Mouse (Mus musculus) stomach, postnatal 0 days (tissue): ENCODE data around the gene Slc9a9.

Experiments
- CTCF ChIP-seq: IDR thresholded peaks from 2 replicates; pipeline ENCODE4 v1.5.1; 2016; ENCODE audit warnings: antibody characterized with exemption, low read depth, mild to moderate bottlenecking, moderate library complexity
- EP300 ChIP-seq: optimal IDR thresholded peaks from 2 replicates; pipeline ENCODE3; 2016; ENCODE audit warnings: antibody characterized with exemption

- TF ChIP-seq CTCF (no peak), EP300 (no peak)
Measured at GRCm38 (mm10) chr9:95078626-95079025, 408.9 kb downstream of the Slc9a9 start.
